Comparison of ENCODE assay signal across 17 mouse cellular contexts in genomic region chr12:112226656-112227055, GRCm38 (mm10).
DNase-seq lines count a peak whose midpoint lies in the region; ATAC-seq lines count a peak whose summit lies in the region.
"Had no signal": no experiment of that assay in that cellular context is flagged by ENCODE, and none has a peak within 500 bp of the region (broad histone marks: within the 10 kb centered on the region; RNA-seq: fewer than 3 reads in every experiment).

No protein-coding gene starts in this region.

- peaks cover 58% of the 10 kb centered on the region for H3K27me3 ChIP-seq in hindbrain, embryonic 10.5 days (ENCODE audit: insufficient read depth, poor library complexity, severe bottlenecking)
- H3K27me3 ChIP-seq in hindbrain, embryonic 14.5 days (ENCODE audit: control insufficient read depth, insufficient read depth, low read length): no peaks in the 10 kb centered on the region
- H3K27me3 ChIP-seq: embryonic facial prominence, embryonic 12.5 days; forebrain, embryonic 13.5 days; Patski had no signal

- no peak overlapping the region for H3K9ac ChIP-seq in hindbrain, embryonic 14.5 days
- H3K9ac ChIP-seq: embryonic facial prominence, embryonic 12.5 days; forebrain, embryonic 13.5 days had no signal

- H3K36me3 ChIP-seq in hindbrain, embryonic 10.5 days: no peaks in the 10 kb centered on the region
- H3K36me3 ChIP-seq in hindbrain, embryonic 14.5 days (replicated peaks; ENCODE audit: control insufficient read depth, insufficient read depth): no peaks in the 10 kb centered on the region
- H3K36me3 ChIP-seq: embryonic facial prominence, embryonic 10.5 days; embryonic facial prominence, embryonic 12.5 days had no signal

- H3K4me3 ChIP-seq in hindbrain, embryonic 10.5 days: no peak overlapping the region
- H3K4me3 ChIP-seq in hindbrain, embryonic 14.5 days (replicated peaks; ENCODE audit: low read length): no peak overlapping the region
- H3K4me3 ChIP-seq: embryonic facial prominence, embryonic 10.5 days; embryonic facial prominence, embryonic 12.5 days; forebrain, embryonic 13.5 days had no signal

- H3K27ac ChIP-seq in hindbrain, embryonic 10.5 days: peak overlapping the region; percentile 36; the same call in 1 of the 2 replicates
- no peak overlapping the region for H3K27ac ChIP-seq in hindbrain, embryonic 14.5 days
- H3K27ac ChIP-seq: embryonic facial prominence, embryonic 10.5 days; embryonic facial prominence, embryonic 12.5 days; forebrain, embryonic 13.5 days had no signal

- WGBS in hindbrain, embryonic 10.5 days: 90% methylated on average over 2 of the region's 2 CpGs
- WGBS in hindbrain, embryonic 14.5 days: 91% methylated on average over 2 of the region's 2 CpGs

- DNase-seq in cerebellum, postnatal 14 days: peak; percentile 28 to 53
- DNase-seq in cerebellum, adult 18-20 months: no peak
- DNase-seq in hindbrain, embryonic 10.5 days (ENCODE audit: low spot score): no peak
- DNase-seq in hindbrain, embryonic 14.5 days (ENCODE audit: low spot score): no peak
- no peak for DNase-seq in left cerebral cortex, adult 8-10 months (ENCODE audit: low spot score in 2 of 2)
- DNase-seq: adrenal gland, adult 8-10 months; adrenal gland, postnatal 14 days; adrenal gland, postnatal 36 days; cerebellum, adult 11-12 months; cerebellum, adult 9-10 months; cerebellum, postnatal 25 days had no signal

- H3K9me3 ChIP-seq in hindbrain, embryonic 10.5 days: no peaks in the 10 kb centered on the region
- H3K9me3 ChIP-seq in hindbrain, embryonic 14.5 days (ENCODE audit: control insufficient read depth, low read length): no peaks in the 10 kb centered on the region
- H3K9me3 ChIP-seq: embryonic facial prominence, embryonic 10.5 days; embryonic facial prominence, embryonic 12.5 days; forebrain, embryonic 13.5 days had no signal

- H3K4me2 ChIP-seq in hindbrain, embryonic 14.5 days (replicated peaks): no peak overlapping the region
- H3K4me2 ChIP-seq: embryonic facial prominence, embryonic 12.5 days; forebrain, embryonic 13.5 days had no signal

- peaks cover 70% of the 10 kb centered on the region for H3K4me1 ChIP-seq in hindbrain, embryonic 10.5 days (replicated peaks)
- H3K4me1 ChIP-seq in hindbrain, embryonic 14.5 days (replicated peaks; ENCODE audit: control insufficient read depth, insufficient read depth, low read length): peaks cover 12% of the 10 kb centered on the region

- ATAC-seq in hindbrain, embryonic 14.5 days (ENCODE audit: low FRiP score): no peak
- ATAC-seq: activated CD4-positive, CD25-positive, alpha-beta regulatory T cell, adult 4 months; forebrain, embryonic 13.5 days; forebrain, embryonic 16.5 days; Patski had no signal

Comparison
In these comparisons a context has a peak if more than half of its experiments do, and no peak if none do; other contexts are left out.
1. DNase-seq: peak in cerebellum, postnatal 14 days (2 of 2); none in cerebellum, adult 18-20 months (0 of 2), hindbrain, embryonic 10.5 days (single experiment), hindbrain, embryonic 14.5 days (single experiment) and left cerebral cortex, adult 8-10 months (0 of 2).